Mouse (Mus musculus) liver, adult 2 months (tissue): Measurements from ENCODE around the gene Upk3bl.

ENCODE experiments used
- CTCF ChIP-seq: fragments of 200-500 bp; IDR thresholded peaks from 2 replicates; pipeline ENCODE4 v1.5.1; 2011; ENCODE audit warnings: low read depth, low read length, control low read depth
- POLR2A ChIP-seq: fragments of 200-500 bp; IDR thresholded peaks from 2 replicates; pipeline ENCODE4 v1.6.1; 2011; ENCODE audit warnings: low read length, control low read depth; ENCODE audit not compliant: insufficient read depth; ENCODE audit errors: extremely low read depth

DNA sequence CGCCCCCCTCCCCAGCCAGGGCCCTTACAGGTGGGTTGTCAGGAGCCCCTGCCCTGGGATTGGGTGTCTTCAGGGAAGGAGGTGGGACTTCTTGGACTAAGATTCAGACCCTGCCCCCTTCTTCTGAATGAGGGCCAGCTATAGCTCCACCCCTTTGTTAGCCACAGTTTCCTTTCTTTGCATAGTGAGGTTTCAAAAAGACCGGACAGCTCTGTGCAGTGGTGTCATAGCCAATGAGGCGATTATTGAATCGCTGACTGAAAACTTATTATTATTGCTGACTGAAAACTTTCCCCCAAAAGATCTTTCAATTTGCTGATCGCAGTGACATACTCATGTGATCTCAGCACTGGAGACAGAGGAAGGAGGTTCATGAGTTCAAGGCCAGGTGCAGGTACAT lies 14.1 kb upstream of the Upk3bl start:
- no peak for TF ChIP-seq POLR2A
- no peak for TF ChIP-seq CTCF
